In the genomic region with DNA sequence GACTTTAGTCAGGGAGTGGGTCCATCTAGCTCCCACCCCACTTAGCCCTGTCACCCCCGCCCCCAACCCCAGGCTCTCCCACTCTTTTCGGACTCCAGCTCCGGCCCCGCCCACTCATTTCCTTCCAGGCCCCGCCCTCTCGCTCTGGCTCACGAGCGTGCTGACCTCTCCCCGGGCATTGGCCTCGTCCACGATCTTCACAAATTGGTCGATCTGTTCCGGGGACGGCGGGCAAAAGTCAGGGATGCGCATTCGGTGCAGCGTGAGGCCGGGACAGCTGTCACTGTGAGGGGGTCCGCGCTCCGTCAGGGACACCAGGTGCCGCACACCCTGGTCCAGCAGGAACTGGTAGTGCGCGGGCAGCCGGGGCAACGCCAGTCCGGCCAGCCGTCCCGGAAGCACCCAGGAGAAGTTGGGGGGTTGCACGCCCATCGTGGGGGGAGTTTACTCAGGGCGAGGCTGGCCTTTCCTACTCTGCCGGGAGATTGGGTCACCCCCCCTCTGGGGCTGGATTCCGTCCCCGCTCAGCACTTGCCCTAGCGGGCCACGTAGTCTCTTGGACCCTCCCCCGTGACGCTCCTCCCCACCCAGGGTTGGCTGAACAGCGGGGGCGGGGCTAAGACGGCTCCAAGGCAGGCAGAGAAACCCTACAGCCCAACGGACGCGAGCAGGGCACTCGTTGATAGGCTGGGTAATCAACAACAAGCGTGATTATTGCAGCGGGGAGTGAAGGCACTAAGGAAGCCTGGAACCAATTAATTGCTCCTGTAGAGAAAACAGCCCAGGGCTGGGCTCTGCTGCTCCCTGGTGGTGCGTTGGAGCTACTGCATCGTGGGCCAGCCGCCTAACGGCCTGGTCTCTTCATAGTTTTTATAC, we compare ENCODE assay signal across 7 mouse cellular contexts. TPM values are rescaled to one million over a fixed set of nuclear protein-coding genes. Genes with fewer than 3 reads are reported as not detected.
DNase-seq lines count a peak whose midpoint lies in the region; ATAC-seq lines count a peak whose summit lies in the region.

Dusp23 (minus strand) TSS at position 512 of the 876 bp plus-strand sequence.

- H3K4me2 ChIP-seq in intestine, embryonic 16.5 days (ENCODE audit: low read depth, low read length) = peak within 1 kb of the TSS; percentile 58
- peak within 1 kb of the TSS; percentile 64 for H3K4me2 ChIP-seq in midbrain, embryonic 11.5 days

- peak within 1 kb of the TSS; percentile 95 for H3K27ac ChIP-seq in intestine, embryonic 16.5 days (ENCODE audit: low read length)
- peak within 1 kb of the TSS; percentile 41; the same call in 1 of the 2 replicates for H3K27ac ChIP-seq in midbrain, embryonic 11.5 days (ENCODE audit: low read depth, low read length)

- peak; percentile 100 for ATAC-seq in intestine, embryonic 16.5 days
- ATAC-seq in midbrain, embryonic 11.5 days (ENCODE audit: low FRiP score) = peak; percentile 99

- under 1% methylated on average over 53 of the region's 53 CpGs for WGBS in intestine, embryonic 16.5 days
- under 1% methylated on average over 48 of the region's 53 CpGs for WGBS in midbrain, embryonic 11.5 days

- peak within 1 kb of the TSS; percentile 90 for H3K9ac ChIP-seq in intestine, embryonic 16.5 days (ENCODE audit: low read depth, low read length)
- H3K9ac ChIP-seq in midbrain, embryonic 11.5 days (ENCODE audit: low read length) = peak within 1 kb of the TSS; percentile 66

- H3K9me3 ChIP-seq in intestine, embryonic 16.5 days (ENCODE audit: control insufficient read depth, low read length) = peaks cover 2% of the 10 kb centered on the region; the same call in 1 of the 2 replicates
- no peaks in the 10 kb centered on the region for H3K9me3 ChIP-seq in midbrain, embryonic 11.5 days (ENCODE audit: control insufficient read depth, low read length)

- peak; percentile 97 for DNase-seq in adrenal gland, adult 8-10 months
- peak; percentile 98 for DNase-seq in embryo, embryonic 9.5 days (ENCODE audit: extremely low spot score)
- DNase-seq in gastrocnemius, postnatal 4 days (ENCODE audit: low spot score in 2 of 2) = peak; percentile 90 to 96
- DNase-seq in left cerebral cortex, postnatal 36 days (ENCODE audit: low spot score in 2 of 2) = peak; percentile 89 to 90
- peak; percentile 99 for DNase-seq in midbrain, embryonic 11.5 days (ENCODE audit: low spot score, missing footprints)
- peak; percentile 98 for DNase-seq in skeletal muscle tissue, adult 2 months (ENCODE audit: low read depth, low spot score)

- H3K27me3 ChIP-seq in intestine, embryonic 16.5 days (replicated peaks; ENCODE audit: control insufficient read depth, insufficient read depth, low read length) = no peaks in the 10 kb centered on the region
- no peaks in the 10 kb centered on the region for H3K27me3 ChIP-seq in midbrain, embryonic 11.5 days (ENCODE audit: control insufficient read depth, insufficient read depth, low read length)

- intact Hi-C loops in left cerebral cortex, postnatal 36 days (cut with DNase I) = loop anchor here (1.0 to 5.0 kb wide), 4 partner anchors 104 to 760 kb away; no protein-coding TSS in a partner anchor

- H3K36me3 ChIP-seq in intestine, embryonic 16.5 days (ENCODE audit: control insufficient read depth, insufficient read depth, low read length) = no peaks in the 10 kb centered on the region
- no peaks in the 10 kb centered on the region for H3K36me3 ChIP-seq in midbrain, embryonic 11.5 days (ENCODE audit: control insufficient read depth, insufficient read depth, low read length)

- H3K4me3 ChIP-seq in intestine, embryonic 16.5 days (ENCODE audit: low read length) = peak within 1 kb of the TSS; percentile 82
- peak within 1 kb of the TSS; percentile 64 for H3K4me3 ChIP-seq in midbrain, embryonic 11.5 days (ENCODE audit: low read depth, low read length)

- H3K4me1 ChIP-seq in intestine, embryonic 16.5 days (ENCODE audit: control insufficient read depth, insufficient read depth, low read length) = peaks cover 5% of the 10 kb centered on the region; the same call in 1 of the 2 replicates
- no peaks in the 10 kb centered on the region for H3K4me1 ChIP-seq in midbrain, embryonic 11.5 days (ENCODE audit: control insufficient read depth, insufficient read depth, low read length)

RNA-seq across cellular contexts. Expression of gene Dusp23, which starts in this region (rescaled TPM):
- total RNA-seq in adrenal gland, adult 8-10 months (2022) = 1 to 10 TPM; 4.4 to 9.5 (median 4.8) TPM
- 10 to 100 TPM; 20.3 to 23.0 TPM for total RNA-seq in gastrocnemius, postnatal 4 days (2021)
- polyA plus RNA-seq in intestine, embryonic 16.5 days (2015; fragmentation: Nextera tagmentation; extraction: Ambion mirVana) = 14.1 and 15.8 TPM in 2 replicates
- 1 to 10 TPM; 5.2 to 7.3 TPM for total RNA-seq in left cerebral cortex, postnatal 36 days (2021)
- polyA plus RNA-seq in midbrain, embryonic 11.5 days (2014; fragmentation: Nextera tagmentation; extraction: Ambion mirVana) = 6.5 and 7.4 TPM in 2 replicates

Comparison
In these comparisons a context has a peak if more than half of its experiments do, and no peak if none do; other contexts are left out.
1. Peak in every context shown above with its lines: DNase-seq, ATAC-seq, H3K4me3 ChIP-seq and H3K27ac ChIP-seq.